Mouse (Mus musculus): ENCODE measurements at regions not wholly inside any gene's neighbourhood (a gene's known extent, or its start where the extent isn't known, plus 50 kb on each side); places are given as distances from the start of the nearest gene placed in this dataset.

- no peak for TF ChIP-seq CTCF (IDR thresholded peaks at IDR 0.05; ENCODE audit: low read depth)
- no peak for TF ChIP-seq EP300 (optimal IDR thresholded peaks at IDR 0.05)
These were observed 235.2 kb upstream of the Tbc1d5 start for GRCm38 (mm10) chr17:51414304-51414703.
